Mouse (Mus musculus) gastrocnemius, postnatal 4 days (tissue): ENCODE data around the gene Acp2. TPM values are rescaled to one million over a fixed set of nuclear protein-coding genes. Genes with fewer than 3 reads are reported as not detected.
A peak's percentile ranks its signal among the peaks of the same experiment; 100 is the strongest.
"Not testable (repeated sequence)": the region's sequence is repeated elsewhere in the genome, so short reads cannot be mapped to it uniquely, and the experiment has no call there.

Experiments used
- DNase-seq, 2 experiments: peaks; one replicate each; pipeline ENCODE4 v3.0.0; 2021 to 2022; ENCODE audit warnings: low spot score in 2 of 2, mixed read lengths in 2 of 2
- total RNA-seq, 2 experiments: library from RNA; stranded (reverse); gene quantifications; 2 replicates each; pipeline ENCODE4 v1.2.3; 2021

Gene Acp2
- total RNA-seq, 2 experiments from 2014 or later: 19.5 to 21.8 TPM

DNA sequence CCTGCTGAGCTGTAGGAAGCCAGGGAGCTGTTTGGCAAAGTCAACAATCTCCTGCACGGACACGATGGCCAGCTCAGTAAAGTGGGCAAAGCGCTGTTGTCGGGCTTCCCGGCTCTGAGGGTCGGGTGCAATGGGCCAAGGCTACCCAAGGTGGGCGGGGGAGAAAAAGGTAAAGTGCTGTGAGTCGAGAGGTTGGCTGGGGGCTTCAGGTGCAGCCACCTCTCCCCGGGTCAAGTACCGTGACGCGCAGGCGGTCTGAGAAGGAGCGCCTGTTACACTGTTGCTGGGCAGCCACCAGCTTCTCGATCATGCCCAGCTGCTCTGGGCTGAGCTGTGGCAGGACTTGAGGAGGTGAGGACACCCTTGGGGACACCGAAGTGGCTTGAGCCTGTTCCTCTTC is 12.2 kb upstream of the Acp2 start:
- no peak for DNase-seq

DNA sequence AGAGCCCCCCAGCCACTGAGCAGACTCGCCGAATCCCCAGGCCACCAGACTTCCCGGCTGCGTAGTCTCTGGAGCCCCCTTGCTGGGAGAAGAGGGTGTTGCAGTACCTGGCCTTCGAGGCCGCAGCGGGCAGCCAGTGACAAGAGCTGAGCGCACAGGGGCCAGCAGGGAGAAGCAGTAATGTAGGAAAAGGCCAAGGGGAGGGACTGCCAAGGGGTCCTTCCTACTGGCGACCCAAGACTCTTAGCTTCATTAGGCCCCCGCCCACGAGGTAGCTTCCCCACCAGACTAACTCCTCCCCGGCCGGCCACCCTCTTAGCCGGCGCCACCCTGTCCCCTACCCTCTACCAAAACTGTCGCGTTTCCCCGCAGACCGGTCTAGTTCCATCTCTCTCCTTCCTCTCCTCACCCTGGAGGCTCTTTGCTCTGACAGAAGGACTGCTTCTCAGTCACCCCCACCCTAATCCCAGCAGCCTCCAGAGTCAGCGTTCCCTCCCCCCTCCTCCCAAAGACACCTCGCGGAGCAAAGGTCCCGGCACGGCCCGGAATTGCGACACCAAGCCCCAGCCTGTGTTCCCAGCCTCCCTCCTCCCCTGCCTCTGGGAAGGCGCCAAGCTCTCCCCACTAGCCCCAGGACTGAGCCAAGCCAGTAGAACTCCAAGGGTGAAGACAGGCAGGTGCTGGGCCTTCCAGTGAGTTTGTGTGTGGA is 7.9 kb upstream of the Acp2 start:
- peak; percentile 41 to 63 for DNase-seq

DNA sequence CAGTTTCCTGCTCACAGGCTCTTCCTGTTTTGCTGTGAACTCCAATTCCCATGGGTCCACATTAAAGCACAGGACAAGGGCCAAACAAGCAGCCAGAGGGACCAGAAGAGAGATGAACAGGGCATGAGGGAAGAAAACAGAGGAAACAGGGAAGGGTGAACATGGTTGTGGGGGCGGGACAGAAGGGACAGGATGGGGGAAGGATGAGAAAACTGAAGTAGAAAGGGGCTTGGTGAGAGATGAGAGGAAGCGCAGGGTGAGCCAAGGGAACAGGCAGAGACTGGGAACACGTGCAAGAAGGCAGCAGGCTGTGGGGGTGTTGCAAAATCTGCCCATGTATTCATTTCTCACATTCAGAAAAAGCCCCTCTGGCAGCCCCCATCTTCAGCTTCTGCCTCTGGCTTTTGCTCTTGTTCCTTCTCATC is 6.1 kb upstream of the Acp2 start:
- DNase-seq: no peak

DNA sequence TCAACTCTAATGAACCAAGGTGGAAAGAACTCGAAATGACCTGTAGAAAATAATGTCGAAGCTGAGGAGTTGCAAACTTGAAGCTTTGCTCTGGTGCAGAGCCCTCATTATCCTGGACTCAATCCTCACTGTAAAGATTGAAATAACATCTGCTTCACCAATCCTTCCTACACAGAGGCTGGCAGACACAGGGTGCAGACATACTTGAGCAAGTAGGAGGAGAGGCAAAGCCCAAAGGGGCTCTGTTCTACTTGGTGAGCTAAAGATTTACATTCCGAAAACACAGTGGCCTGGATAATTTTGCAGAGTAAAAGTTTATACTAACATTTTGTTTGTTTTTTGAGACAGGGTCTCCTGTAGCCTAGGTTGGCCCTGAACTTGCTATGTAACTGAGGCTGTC is 3.8 kb upstream of the Acp2 start:
- DNase-seq: no peak

DNA sequence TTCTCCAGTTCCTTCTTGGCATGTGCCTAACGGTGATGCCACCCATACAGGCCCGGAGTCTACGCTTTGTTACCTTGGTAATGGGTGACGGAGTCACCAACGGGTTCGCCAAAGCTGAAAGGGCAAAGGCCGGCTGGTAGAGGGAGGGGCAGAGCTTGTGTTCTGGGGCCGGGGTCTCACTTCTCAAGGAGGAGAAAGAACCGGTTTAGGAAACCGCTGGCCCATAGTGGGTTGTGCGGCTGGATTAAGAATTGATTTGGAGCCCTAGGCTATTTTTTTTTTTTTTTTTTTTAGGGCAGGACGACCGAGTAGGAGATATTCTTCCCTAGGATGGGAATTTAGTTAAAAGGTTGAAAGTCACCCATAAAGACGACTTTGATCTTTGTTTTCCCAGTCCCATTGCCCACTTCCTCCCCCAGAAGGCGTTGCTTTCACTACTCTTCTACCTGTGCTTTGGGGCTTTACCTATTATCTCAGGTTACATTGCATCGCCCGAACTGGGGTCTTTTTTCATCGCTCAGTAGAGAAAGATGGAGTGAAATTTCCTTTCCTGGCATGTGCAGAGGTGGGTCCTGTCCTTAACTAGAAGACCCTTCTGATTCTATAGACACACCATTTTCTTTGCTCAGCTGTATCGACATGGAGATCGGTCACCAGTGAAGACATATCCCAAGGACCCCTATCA is 429 bp downstream of the Acp2 start:
- DNase-seq: no peak

DNA sequence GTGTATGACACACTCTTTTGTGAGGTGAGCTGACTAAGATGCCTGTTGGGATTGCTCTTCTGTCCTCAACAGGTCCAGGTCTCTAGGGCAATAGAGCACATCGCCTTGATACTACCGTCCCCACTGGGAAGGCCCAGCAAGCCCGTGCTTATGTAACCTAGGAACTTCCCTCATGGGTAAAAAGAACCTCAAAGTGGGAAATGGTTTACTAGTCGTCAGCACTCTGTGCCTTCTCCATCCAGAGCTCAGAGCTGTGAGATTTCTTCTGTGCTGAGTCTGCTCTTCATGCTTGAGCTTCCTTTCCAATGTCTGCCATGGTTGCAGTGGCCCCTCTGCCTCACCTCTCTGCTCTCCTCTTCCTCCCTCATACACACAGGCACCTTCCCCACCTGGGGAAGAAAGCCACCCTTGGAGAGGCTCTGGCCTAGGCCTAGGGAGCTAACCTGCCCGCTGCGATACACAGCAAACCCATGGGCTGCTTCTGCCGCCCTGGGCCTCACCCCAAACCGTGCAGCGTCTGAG is 3.6 kb downstream of the Acp2 start:
- no peak for DNase-seq

DNA sequence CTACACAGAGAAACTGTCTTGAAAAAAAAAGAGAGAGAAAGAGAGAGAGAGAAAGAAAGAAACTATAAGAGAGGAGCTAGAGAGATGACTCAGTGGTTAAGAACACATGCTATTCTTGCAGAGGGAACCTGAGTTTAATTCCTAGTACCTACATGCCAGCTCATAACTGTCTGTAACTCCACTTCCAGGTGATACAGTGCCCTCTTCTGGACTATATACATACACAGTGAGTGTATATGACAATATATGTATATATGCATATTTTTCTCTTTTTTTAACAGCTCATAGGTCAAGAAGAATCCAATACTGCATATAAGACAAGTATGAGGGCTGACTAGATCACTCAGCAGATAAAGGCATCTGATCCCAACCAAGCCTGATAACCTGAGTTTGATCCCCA is 10.6 kb downstream of the Acp2 start:
- DNase-seq: no peak

DNA sequence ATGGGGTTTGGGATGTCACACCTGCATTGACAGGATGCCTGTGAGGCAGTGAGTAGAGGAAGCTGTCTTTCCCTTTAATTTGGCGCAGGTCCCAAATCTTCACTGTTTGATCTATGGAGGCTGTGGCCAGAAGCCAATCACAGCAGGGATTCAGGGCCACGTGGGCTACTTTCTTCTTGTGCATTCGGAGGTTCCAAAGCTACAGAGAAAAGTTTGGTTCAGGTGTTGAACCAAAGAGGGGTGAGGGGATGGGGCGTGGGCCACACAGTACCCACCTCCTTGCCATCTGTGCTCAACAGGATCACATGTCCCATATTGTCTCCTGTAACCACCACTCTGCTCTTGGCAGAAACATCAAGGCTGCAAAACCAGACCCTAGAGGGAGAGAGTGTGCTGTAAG is 14.3 kb downstream of the Acp2 start:
- no peak for DNase-seq

DNA sequence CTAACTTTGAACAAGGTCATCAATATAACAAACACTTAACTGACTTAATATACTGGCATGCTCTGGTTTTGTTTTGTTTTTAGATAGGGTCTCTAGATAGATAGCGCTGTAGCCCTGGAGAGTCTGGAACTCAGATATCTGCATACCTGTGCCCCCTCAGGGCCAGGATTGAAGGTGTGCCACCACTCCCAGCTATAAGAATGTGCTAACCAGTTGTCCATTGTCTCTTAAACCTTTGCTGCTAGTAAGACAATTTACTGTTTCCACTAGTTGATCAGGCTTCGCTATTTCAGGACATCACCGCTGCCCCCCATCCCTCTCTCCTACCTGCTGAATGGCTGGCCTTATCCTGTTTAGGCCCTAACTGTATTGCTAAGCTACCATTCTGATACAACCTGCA is 17.8 kb downstream of the Acp2 start:
- no peak for DNase-seq

DNA sequence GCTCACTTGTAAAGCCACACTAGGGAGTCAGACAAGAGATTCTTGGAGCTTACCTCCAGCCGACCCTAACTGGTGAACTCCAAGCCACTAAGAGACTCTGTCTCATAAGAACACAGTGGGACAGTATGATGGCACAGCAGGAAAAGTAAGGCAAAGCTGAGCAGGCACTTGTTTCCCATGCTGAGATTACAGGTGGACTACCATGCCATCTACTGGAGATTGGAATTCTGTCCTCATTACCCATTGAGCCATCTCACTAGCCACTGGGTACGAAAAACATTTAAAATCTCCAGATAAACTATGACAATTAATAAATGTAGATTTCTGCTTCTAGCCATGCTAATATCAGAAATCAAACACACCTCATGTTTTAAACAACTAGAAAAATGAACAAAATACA is 20.9 kb downstream of the Acp2 start:
- no peak for DNase-seq

DNA sequence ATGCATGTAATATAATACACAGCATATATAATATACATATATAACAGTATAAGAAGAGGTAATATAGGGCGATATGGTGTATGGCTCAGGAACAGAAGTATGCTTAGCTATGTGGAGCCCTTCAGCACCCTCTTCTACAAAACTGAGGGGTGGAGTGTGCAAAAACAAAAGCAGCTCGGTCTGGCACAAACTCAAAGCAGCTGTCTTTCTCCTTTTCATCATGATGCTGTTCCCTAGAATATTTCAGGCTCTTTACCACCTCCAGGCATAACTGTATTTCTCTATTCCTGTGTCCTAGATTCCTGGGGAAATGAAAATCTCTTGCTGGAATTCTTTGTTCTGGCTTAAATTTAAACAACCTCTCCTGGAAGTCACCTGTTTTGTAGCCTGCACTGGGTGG is 27.1 kb downstream of the Acp2 start:
- no peak for DNase-seq

DNA sequence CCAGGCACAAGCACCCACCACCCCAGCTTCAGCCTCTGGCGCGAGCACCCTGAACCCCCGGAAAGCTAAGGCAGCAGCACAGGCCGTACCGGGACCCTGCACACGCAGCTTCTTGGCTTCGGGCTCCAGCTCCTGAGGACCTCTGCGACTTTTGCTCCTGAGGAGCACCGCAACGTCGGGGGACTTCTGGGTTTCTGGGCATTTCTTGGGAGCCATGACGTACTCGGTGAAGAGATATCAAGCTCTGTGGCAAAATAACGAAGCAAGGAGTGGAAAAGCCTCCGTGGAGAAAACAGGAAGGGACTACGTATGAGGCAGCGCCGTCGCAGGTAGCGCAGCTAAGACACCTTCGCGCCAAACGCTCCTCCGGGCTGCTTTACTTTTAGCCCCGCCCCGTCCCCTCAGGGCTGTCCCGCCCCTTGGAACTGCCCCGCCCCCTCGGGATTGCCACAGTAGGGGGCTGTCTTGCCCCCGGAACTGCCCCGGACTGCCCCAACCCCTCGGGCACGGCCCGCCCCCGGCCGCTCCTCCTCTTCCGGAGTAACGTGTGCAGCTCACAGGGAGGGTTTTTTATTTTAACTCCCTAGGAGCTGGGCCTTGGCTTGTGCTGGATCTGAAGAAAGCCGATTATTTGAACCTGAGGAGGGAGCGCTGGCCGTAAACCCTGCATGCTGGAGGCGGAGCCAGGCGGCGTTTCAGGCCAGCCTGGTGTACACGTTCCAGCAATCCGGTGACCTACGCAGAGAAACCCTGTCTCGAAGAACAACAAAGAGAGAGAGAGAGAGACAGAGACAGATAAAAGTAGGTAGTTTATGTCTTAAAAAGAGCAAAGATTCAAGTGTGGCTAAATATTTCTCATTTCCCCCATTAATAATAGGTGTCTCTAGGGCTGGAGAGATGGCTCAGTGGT is 34.2 kb downstream of the Acp2 start, which contains the start of gene Ddb2:
Ddb2 (minus strand) TSS at position 382 of the 910 bp plus-strand sequence.
- DNase-seq: peak; percentile 94 to 96

DNA sequence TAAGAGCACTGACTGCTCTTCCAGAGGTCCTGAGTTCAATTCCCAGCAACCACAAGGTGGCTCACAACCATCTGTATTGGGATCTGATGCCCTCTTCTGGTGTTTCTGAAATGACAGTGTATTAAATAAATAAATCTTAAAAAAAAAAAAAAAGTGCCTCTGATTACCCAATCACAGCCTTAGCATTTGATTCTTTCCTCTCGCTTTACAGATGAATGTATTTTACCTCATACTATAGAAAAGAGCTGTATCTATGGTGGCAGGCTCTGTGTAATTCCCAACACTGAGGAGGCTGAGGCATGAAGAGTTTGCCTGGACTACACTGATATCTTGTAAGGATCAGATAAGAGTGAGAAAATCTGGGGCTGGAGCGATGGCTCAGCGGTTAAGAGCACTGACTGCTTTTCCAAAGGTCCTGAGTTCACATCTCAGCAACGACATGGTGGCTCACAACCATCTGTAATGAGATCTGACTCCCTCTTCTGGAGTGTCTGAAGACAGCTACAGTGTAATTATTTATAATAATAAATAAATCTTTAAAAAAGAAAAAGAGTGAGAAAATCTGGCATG is 34.9 kb downstream of the Acp2 start:
- DNase-seq: not testable (repeated sequence)

DNA sequence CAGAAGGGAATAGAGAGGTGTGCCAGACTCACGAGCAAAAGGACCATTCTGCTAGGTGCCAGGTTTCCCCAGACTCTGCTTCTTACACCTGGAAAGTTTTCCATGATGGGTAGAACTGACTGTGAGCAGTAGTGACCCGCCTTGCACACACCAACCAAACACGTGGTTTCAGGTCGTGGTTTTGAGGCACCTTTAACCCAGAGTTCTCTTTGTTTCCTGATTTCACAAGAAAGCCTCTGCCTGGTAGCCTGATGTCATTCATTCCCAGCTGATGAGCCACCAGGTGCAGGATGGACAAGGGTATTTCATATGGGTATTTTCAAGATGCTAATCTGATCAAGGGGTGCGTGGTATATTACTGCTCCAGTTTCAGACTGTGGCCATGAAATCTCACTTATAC is 39.9 kb downstream of the Acp2 start:
- no peak for DNase-seq

DNA sequence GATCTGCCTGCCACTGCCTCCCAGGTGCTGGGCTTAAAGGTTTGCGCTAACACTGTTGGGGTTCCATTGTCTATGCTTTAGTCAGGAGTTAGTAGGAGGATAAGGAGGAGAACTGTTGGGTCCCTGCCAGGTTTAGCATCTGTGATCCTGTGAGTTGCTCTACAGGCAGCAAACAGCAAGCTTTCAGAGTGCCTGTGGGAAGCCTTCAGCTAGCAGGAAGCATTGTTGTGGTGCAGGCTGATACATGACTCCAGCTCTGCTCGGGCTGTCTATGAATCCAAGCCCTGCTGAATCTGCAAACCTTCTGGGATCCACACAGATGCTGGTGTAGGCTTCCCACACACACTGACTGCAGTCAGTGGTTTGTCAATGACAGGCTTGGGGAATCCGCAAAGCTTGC is 40.7 kb downstream of the Acp2 start:
- no peak for DNase-seq

DNA sequence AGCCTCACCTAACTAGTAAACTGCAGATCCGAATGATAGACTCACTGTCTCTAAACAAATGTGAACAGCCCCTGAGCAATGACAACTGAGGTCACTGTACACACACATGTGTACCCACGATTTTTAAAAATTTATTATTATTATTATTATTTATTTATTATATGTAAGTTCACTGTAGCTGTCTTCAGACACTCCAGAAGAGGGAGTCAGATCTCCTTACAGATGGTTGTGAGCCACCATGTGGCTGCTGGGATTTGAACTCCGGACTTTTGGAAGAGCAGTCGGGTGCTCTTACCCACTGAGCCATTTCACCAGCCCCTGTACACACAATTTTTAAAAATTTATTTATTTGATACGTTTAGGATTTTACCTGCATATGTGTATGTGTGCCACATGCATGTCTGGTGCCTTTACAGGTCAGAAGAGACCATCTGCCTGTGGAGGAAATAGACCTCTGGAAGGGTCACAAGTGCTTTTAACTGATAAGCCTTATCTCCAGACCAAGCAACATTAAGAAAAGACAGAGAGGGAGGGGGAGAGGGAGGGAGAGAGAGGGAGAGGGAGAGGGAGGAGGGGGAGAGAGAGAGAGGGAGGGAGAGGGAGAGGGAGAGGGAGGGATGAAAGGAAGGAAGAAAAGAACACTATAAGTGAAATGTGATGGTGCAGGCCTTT is 42.0 kb downstream of the Acp2 start:
- no peak for DNase-seq

DNA sequence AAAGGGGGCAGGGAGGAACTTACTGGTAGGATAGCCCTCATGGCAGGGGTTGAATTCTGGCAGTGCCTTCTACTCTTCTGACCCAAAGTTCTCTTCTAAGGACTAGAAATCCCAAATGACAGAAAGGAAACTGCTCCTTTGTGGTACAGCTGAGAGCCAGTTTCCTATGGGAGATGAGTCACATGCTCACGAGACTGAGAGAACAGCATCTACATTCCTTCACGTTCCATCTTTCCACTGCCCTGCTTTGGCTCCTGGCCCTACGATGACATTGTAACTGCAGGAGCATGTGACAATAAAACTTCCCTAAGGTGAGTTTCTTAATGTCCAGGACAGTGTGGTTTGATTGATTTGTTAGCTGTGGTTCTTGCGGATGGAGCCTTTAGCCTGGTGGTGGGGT is 45.7 kb downstream of the Acp2 start:
- DNase-seq: no peak

DNA sequence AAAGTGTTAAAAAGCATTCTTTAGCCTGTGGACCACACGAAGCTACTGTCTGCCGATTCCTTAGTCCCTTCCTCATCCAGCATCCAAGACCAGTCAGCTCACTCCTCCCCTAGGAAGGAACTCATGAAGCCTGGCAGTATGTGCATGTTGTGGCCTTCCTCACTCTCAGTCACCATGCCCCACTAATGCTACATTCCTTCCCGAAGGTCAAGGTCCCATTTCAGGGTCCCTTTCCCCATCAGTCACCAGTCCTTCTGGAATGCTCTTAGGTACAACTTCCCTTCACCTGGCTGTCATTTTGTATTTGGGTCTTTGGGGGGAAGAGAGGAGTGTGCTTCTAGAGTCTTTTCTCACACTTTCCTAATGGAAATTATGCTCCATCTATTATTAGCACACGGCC is 49.3 kb downstream of the Acp2 start:
- no peak for DNase-seq

DNA sequence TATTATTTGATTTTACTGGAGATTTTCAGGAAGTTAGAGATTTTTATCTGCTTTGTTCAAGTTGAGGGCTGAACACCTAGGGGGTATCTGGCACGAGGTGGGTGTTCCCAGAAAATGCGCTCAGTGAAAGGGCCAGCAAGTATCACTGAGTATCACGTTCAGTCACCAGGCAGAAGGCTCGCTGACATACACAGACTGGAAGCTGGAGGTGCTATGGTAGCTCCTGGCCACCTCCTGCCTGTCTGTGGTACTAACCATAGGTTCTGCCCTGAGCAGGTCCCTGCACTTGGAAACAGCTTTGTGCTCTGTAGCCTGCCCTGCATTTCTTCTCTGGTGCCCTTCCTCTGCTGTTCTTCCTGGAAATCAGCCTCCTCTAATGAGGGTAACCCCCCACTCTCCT is 49.8 kb downstream of the Acp2 start:
- no peak for DNase-seq

DNA sequence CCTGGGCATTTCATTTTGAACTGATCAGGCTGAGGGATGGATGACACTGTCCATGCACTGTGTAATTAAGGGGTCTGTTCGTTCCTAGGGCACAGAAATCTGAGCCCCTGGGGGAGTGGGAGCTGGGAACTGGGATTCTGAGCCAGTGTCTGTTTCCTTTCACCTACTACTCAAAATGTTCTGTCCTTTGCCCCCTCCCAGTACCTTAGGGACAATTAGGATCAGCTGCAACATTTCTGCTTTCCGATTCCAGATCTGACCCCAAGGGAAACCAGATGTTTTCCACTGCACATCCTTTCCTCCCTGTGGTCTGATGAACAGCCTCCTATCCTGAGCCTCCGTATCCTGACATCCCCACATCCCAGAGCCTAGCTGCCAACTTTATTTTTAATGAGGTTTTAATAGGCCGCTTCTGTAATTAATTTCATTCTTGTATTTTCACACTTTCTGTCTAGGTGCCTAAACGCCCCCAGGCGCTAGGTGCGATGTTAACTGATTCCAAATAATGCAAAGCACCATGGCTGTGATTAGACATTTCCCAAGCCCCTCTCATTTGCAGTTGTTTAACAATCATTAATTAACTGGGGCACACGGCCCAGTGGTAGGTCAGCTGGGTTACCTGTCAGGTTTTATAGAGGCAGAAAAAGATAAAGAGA is 52.2 kb downstream of the Acp2 start:
- no peak for DNase-seq
